Mouse (Mus musculus) neural tube, embryonic 13.5 days (tissue): ENCODE measurements around the gene Lefty1. TPM values are rescaled to one million over a fixed set of nuclear protein-coding genes. Genes with fewer than 3 reads are reported as not detected.
A peak's percentile ranks its signal among the peaks of the same experiment; 100 is the strongest.

Experiments used
- ATAC-seq: fragments of 200-750 bp; cut with Nextera tagmentation; 2 replicates; pipeline ENCODE4 v1.8.0; 2017; ENCODE audit warnings: low read depth, mild to moderate bottlenecking, moderate TSS enrichment, moderate library complexity
- H3K27ac ChIP-seq: fragments of 300-500 bp; sonication (generic); replicated peaks from 2 replicates; pipeline ENCODE4 v1.5.1; 2015; ENCODE audit warnings: moderate library complexity, mild to moderate bottlenecking, inconsistent platforms
- H3K27me3 ChIP-seq: fragments of 300-500 bp; sonication (generic); 2 replicates; pipeline ENCODE4 v1.6.1; 2015; ENCODE audit warnings: mild to moderate bottlenecking, inconsistent platforms
- H3K36me3 ChIP-seq: fragments of 300-500 bp; sonication (generic); 2 replicates; pipeline ENCODE4 v1.6.1; 2015; ENCODE audit warnings: mild to moderate bottlenecking, inconsistent platforms
- H3K4me1 ChIP-seq: fragments of 300-500 bp; sonication (generic); replicated peaks from 2 replicates; pipeline ENCODE4 v1.6.1; 2015; ENCODE audit warnings: inconsistent platforms
- H3K4me2 ChIP-seq: fragments of 300-500 bp; sonication (generic); 2 replicates; pipeline ENCODE4 v1.6.1; 2015; ENCODE audit warnings: inconsistent platforms, mild to moderate bottlenecking, moderate library complexity
- H3K4me3 ChIP-seq: fragments of 300-500 bp; sonication (generic); 2 replicates; pipeline ENCODE4 v1.5.1; 2015; ENCODE audit warnings: mild to moderate bottlenecking, inconsistent platforms
- H3K9ac ChIP-seq: fragments of 300-500 bp; sonication (generic); 2 replicates; pipeline ENCODE4 v1.6.1; 2015; ENCODE audit warnings: moderate library complexity, mild to moderate bottlenecking, inconsistent platforms
- H3K9me3 ChIP-seq: fragments of 300-500 bp; sonication (generic); 2 replicates; pipeline ENCODE4 v1.6.1; 2016; ENCODE audit warnings: inconsistent platforms
- WGBS: fragments of 180-500 bp; shearing (Covaris S2); methylation state at CpG from one replicate; pipeline ENCODE4 v1.1.7; 2015; 5-methylcytosine and 5-hydroxymethylcytosine counted together
- polyA plus RNA-seq: library from polyadenylated mRNA; unstranded; fragments of >200 nt; fragmentation: Nextera tagmentation; extraction: Ambion mirVana; gene quantifications from 2 replicates; pipeline ENCODE4 v1.2.1, GENCODE M21; 2015

The Lefty1 gene
- polyA plus RNA-seq, 1 experiment from 2014 or later, result 0.49 TPM

DNA sequence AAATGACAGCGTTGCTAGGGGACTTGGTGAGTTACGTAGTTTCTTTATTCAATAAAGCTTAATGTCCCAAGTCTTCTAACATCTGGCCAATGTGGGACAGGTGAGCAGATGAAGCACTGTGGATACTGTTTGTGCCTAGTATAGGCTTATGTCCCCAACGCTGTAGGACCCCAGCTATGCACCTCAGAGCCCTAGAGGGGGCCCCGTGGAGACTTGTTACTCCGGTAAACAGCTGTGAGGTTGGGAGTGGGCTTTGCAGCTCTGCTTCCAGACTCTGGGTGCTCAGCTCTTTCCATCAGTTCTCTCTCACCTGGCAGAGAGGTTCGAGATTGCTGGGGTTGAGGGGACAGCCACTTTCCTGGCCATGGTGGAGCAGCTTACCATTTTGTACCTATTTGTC is 29.5 kb upstream of the Lefty1 start:
- 65% methylated on average over 6 of the region's 6 CpGs for WGBS
- Histone ChIP-seq H3K9ac (peak overlapping the region; percentile 91), H3K27me3 (no peaks in the 10 kb centered on the region), H3K4me2 (peak overlapping the region; percentile 96), H3K4me1 (peaks cover 27% of the 10 kb centered on the region), H3K9me3 (no peaks in the 10 kb centered on the region), H3K4me3 (peak overlapping the region; percentile 77), H3K36me3 (peaks cover 31% of the 10 kb centered on the region), H3K27ac (no peak overlapping the region)
- no peak for ATAC-seq

DNA sequence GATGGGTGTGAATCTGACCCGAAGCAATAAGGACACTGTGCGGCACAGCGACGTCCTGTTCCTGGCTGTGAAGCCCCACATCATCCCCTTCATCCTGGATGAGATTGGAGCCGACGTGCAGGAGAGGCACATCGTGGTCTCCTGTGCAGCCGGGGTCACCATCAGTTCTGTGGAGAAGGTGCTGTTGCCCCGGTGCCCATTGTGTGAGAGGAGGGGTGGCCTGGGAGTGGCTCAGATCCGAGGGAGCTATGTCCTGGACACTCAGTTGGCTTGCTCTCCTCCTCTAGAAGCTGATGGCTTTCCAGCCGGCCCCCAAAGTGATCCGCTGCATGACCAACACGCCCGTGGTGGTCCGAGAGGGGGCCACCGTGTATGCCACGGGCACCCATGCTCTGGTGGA is 28.9 kb upstream of the Lefty1 start:
- Histone ChIP-seq H3K4me2 (peak overlapping the region; percentile 96; the same call in 1 of the 2 replicates), H3K9me3 (no peaks in the 10 kb centered on the region), H3K4me3 (0 out of 2 replicates have a peak overlapping the region, but pooled peaks have one; percentile 77), H3K9ac (peak overlapping the region; percentile 91), H3K27ac (no peak overlapping the region), H3K36me3 (peaks cover 31% of the 10 kb centered on the region), H3K4me1 (peaks cover 27% of the 10 kb centered on the region), H3K27me3 (no peaks in the 10 kb centered on the region)
- WGBS, result 95% methylated on average over 17 of the region's 17 CpGs
- ATAC-seq, result no peak

DNA sequence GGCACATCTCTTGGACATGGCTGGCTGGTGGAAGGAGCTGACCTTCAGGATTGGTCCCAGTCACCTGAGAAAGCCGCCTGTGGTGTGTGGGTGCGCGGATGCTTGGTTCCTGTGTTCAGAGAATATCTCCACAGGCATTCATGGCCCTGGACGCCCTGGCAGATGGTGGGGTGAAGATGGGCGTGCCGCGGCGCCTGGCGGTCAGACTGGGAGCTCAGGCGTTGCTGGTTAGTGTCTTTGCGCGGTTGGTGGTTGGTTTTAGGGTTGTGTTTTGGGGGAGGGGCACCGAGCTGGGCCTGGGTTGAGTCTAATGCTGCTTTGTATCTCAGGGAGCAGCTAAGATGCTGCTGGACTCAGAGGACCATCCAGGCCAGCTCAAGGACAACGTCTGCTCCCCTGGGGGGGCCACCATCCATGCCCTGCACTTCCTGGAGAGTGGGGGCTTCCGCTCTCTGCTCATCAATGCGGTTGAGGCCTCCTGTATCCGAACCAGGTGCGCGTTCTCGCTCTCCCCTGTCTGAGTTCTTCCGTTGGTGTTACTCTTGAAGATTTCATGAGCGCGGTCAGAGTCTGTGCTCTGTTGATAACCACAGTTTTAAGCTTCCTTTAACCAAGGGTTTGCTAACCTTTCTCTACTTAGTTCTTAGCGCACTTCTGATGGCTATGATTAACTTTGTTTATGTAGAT is 28.2 kb upstream of the Lefty1 start:
- 91% methylated on average over 24 of the region's 24 CpGs for WGBS
- Histone ChIP-seq H3K9me3 (no peaks in the 10 kb centered on the region), H3K4me1 (peaks cover 27% of the 10 kb centered on the region), H3K9ac (0 out of 2 replicates have a peak overlapping the region, but pooled peaks have one; percentile 22), H3K4me3 (no peak overlapping the region), H3K27me3 (no peaks in the 10 kb centered on the region), H3K36me3 (peaks cover 31% of the 10 kb centered on the region), H3K27ac (no peak overlapping the region), H3K4me2 (no peak overlapping the region)
- no peak for ATAC-seq

DNA sequence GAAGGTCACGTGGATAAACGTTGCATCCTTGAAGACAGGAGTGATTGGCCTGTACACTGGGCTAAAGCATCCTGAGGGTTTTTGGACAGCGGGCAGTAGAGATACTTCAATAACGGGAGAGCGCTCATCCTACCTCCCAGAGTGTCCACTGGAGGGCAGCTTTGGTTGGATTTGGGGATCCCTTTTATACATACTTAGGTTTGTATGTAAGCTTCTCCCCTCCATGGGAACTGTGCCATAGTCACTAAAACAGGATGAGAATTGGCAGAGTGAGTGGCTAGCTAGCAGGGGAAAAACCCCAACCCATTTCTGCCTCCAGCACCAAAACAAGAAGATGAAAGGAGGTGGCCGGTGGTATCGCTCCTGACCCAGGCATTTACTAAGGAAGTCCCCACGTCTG is 23.7 kb upstream of the Lefty1 start:
- H3K4me1 ChIP-seq, result peaks cover 7% of the 10 kb centered on the region
- no peaks in the 10 kb centered on the region for H3K9me3 ChIP-seq
- ATAC-seq, result no peak
- H3K4me2 ChIP-seq, result 0 out of 2 replicates have a peak overlapping the region, but pooled peaks have one; percentile 5
- H3K27ac ChIP-seq, result no peak overlapping the region
- no peak overlapping the region for H3K4me3 ChIP-seq
- H3K36me3 ChIP-seq, result peaks cover 26% of the 10 kb centered on the region
- WGBS, result 55% methylated on average over 8 of the region's 8 CpGs
- no peak overlapping the region for H3K9ac ChIP-seq
- no peaks in the 10 kb centered on the region for H3K27me3 ChIP-seq

DNA sequence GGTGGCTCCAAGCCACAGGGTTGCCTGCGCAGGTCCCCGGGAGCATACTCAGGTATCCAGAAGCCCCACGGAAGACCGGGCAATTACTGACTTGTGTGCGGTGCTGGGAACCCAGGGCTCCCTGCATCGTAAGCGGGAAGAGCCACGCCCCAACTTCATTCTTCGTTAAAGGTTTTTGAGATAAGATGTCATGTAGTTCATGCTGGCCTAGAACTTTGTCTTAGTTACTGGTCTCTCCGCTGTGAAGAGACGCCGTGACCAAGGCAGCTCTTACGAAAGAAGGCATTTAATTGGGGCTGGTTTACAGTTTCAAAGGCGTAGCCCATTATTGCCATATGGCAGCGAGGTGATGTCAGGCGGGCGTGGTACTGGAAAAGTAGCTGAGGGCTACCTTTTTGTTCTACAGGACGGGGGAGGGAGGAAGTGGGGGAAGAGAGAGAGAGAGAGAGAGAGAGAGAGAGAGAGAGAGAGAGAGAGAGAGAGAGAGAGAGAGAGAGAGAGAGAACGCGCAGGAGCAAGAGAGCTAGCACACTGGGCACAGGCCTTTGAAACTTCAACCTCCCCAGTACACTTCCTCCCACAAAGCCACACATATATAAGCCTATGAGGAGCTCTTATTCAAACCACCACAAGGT is 23.1 kb upstream of the Lefty1 start:
- Histone ChIP-seq H3K27me3 (no peaks in the 10 kb centered on the region), H3K9ac (no peak overlapping the region), H3K4me3 (no peak overlapping the region), H3K4me2 (0 out of 2 replicates have a peak overlapping the region, but pooled peaks have one; percentile 5), H3K4me1 (peaks cover under 1% of the 10 kb centered on the region; the same call in 1 of the 2 replicates), H3K9me3 (no peaks in the 10 kb centered on the region), H3K27ac (no peak overlapping the region), H3K36me3 (peaks cover 20% of the 10 kb centered on the region)
- 61% methylated on average over 20 of the region's 20 CpGs for WGBS
- no peak for ATAC-seq

DNA sequence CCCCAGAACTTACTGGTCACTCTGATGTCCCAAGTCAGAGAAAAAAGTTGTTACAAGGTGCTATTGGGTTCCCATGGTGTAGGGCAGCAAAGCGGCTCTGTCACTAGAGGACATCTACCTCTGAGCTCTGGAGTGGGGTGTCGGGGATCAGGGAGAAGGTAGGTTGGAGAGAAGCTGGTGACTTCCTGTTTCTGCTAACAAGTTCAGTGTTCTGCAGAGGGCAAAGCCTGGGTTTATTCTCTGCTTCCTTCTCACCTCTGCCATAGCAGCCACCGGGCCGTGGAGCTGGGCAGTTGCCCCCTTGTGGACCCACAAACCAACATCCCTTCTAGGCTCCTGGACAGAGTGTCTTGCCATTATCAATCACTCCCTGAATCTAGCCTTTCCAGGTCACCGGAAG is 22.0 kb upstream of the Lefty1 start:
- Histone ChIP-seq H3K27me3 (no peaks in the 10 kb centered on the region), H3K4me1 (no peaks in the 10 kb centered on the region), H3K36me3 (peaks cover 9% of the 10 kb centered on the region), H3K4me3 (no peak overlapping the region), H3K27ac (no peak overlapping the region), H3K9ac (no peak overlapping the region), H3K4me2 (no peak overlapping the region), H3K9me3 (no peaks in the 10 kb centered on the region)
- ATAC-seq, result no peak
- WGBS, result 81% methylated on average over 5 of the region's 5 CpGs

DNA sequence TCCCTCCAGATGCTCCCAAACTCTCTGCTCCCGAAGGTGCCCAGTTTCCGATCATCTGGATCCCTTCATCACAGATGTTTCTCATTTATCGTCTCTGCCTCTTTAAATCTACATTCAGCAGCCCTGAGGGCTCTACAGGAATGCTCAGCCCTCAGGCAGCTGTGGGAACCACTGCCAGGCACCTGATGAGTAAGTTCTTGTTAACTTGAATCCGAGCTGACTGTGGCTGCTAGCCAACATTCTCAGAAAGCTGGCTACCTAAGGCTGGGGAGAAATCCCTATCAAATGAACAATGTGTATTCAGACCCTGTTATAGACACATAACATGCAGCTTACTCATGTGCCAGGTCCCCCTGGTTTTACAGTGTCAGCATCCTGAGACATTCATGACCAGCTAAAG is 21.0 kb upstream of the Lefty1 start:
- no peaks in the 10 kb centered on the region for H3K27me3 ChIP-seq
- H3K4me2 ChIP-seq, result no peak overlapping the region
- no peaks in the 10 kb centered on the region for H3K9me3 ChIP-seq
- H3K4me3 ChIP-seq, result no peak overlapping the region
- WGBS, result 58% methylated on average over 4 of the region's 4 CpGs
- no peak overlapping the region for H3K27ac ChIP-seq
- no peak for ATAC-seq
- no peaks in the 10 kb centered on the region; the same call in 1 of the 2 replicates for H3K36me3 ChIP-seq
- no peaks in the 10 kb centered on the region for H3K4me1 ChIP-seq
- H3K9ac ChIP-seq, result no peak overlapping the region

DNA sequence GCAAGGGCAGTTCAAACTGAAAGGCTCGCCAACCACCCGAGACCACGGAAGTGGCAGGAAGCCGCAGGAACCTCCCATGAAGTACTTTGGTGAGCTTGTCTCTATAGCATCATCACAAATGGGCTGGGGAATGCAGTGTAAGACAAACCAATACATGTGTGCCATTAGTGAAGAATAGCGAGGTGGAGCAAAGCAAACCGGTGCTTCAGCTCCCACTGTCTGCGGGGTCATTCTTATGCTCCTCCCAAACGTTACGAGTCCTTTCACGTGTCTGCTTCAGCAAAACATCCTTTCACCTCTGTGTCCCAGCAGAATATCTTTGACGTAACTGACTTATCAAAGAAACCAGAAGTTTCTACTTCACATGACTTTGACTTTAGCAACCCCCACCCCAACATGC is 18.4 kb upstream of the Lefty1 start:
- no peak for ATAC-seq
- WGBS, result 84% methylated on average over 11 of the region's 11 CpGs
- Histone ChIP-seq H3K27ac (no peak overlapping the region), H3K4me1 (no peaks in the 10 kb centered on the region), H3K36me3 (no peaks in the 10 kb centered on the region), H3K4me3 (no peak overlapping the region), H3K4me2 (no peak overlapping the region), H3K27me3 (no peaks in the 10 kb centered on the region), H3K9ac (no peak overlapping the region), H3K9me3 (no peaks in the 10 kb centered on the region)

DNA sequence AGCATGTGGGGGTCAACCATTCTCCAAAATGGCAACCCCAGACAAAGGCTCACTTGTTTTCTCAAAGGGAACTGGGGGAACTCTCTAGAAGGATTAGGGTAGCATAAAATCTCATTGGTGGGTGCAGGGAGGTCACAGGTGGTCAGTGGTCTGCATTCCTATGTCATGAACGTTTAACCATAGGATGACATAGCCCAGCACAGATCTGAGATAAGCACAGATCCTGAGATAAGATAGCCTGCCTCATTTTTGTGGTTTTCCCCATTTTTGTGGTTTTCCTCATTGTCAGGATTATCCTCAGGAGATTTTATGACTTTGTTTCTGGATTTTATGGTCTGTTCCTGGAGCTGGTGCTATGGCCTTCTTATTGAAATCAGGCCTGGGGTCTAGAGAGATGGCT is 17.8 kb upstream of the Lefty1 start:
- Histone ChIP-seq H3K27ac (no peak overlapping the region), H3K4me3 (no peak overlapping the region), H3K9me3 (no peaks in the 10 kb centered on the region), H3K36me3 (no peaks in the 10 kb centered on the region), H3K9ac (no peak overlapping the region), H3K4me2 (no peak overlapping the region), H3K27me3 (no peaks in the 10 kb centered on the region), H3K4me1 (no peaks in the 10 kb centered on the region)
- WGBS, result 68% methylated on average over 1 of the region's 1 CpGs
- ATAC-seq, result no peak

DNA sequence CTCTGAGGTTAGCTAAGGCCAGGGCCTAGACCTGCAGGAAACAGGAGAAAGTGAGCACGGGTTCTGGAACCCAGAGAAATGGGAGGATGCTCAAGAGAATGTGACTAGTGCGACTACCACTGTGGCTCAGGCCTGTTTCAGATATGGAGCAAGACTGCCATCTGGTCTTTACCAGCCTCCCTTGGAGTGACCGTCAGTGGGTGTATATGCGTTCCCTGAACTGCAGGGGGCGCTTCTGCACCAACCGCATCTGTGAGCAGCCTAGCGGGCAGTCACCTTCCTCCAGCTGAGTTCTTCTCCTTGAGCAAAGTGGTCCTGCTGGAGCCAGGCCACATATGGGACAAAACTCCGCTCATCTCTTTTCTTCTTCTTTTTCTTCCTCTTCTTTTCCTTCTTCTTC is 15.1 kb upstream of the Lefty1 start:
- no peaks in the 10 kb centered on the region for H3K36me3 ChIP-seq
- H3K9ac ChIP-seq, result no peak overlapping the region
- H3K4me2 ChIP-seq, result no peak overlapping the region
- H3K4me1 ChIP-seq, result no peaks in the 10 kb centered on the region
- no peak overlapping the region for H3K27ac ChIP-seq
- no peak overlapping the region for H3K4me3 ChIP-seq
- WGBS, result 31% methylated on average over 8 of the region's 8 CpGs
- no peaks in the 10 kb centered on the region for H3K9me3 ChIP-seq
- no peak for ATAC-seq
- no peaks in the 10 kb centered on the region for H3K27me3 ChIP-seq

DNA sequence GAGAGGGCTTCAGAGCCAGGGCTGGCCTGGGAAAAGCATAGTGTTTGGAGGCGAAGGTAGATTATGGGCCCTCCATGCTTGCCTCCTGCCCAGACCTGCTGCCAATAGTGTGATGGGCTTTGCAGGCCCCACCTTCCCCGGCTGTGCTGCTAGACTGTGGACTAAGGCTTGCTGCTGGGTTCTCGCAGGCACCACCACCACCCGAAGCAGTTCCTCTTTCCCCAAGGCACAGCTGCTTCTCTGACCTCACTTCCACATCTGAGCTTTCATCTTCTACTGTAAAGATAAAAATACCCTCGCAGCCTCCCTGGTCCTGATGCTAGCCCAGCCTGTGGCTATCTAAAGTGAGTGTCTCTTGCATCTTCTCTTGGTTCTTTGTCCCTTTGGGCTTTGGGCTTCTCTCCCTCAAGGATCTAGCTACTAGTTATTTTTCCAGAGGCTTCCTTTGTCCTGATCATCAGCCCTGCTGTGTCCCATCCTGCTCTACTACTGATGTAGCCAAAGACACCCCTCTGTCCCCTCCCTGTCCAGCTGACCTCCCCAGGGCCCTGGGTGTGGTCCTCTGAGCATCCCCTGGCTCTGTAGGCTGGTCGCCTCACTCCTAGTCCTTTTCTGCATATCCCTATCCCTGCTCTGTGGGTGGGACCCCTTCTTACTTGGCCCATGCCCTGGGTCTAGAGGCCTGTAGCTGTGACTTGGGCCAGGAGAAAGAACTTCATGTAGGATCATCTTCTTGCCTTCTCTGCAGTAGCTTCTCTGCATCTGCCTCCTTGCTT is 12.4 kb upstream of the Lefty1 start:
- H3K9ac ChIP-seq, result no peak overlapping the region
- no peaks in the 10 kb centered on the region for H3K9me3 ChIP-seq
- WGBS, result 80% methylated on average over 6 of the region's 6 CpGs
- ATAC-seq, result no peak
- no peak overlapping the region for H3K27ac ChIP-seq
- no peaks in the 10 kb centered on the region for H3K27me3 ChIP-seq
- H3K4me3 ChIP-seq, result no peak overlapping the region
- no peak overlapping the region for H3K4me2 ChIP-seq
- no peaks in the 10 kb centered on the region for H3K4me1 ChIP-seq
- H3K36me3 ChIP-seq, result no peaks in the 10 kb centered on the region

DNA sequence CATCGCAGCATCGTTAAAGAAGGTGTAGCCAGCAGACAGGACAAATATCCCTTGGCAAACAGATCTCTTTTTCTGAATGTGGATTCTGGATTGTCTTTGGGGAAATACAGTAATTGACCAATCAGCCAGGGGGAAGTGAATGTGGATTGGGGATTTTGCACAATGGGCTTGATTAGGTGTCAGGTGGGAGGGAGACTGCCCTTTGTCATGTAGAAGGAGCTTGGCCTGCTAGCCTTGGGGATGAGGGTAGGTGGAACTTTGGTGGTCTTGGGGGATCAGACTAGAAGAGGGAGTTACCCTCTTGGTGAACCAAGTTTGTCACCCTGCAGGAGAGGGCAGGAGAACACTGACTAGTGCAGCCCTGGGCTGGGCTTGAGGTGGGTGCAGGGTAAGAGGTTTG is 10.1 kb upstream of the Lefty1 start:
- Histone ChIP-seq H3K27me3 (no peaks in the 10 kb centered on the region), H3K9me3 (no peaks in the 10 kb centered on the region), H3K4me1 (no peaks in the 10 kb centered on the region), H3K27ac (no peak overlapping the region), H3K36me3 (no peaks in the 10 kb centered on the region), H3K9ac (no peak overlapping the region), H3K4me3 (no peak overlapping the region), H3K4me2 (no peak overlapping the region)
- 21% methylated on average over 2 of the region's 2 CpGs for WGBS
- ATAC-seq, result no peak
